Mouse (Mus musculus): Measurements from ENCODE around the gene Iqsec1. TPM values are rescaled to one million over a fixed set of nuclear protein-coding genes. Genes with fewer than 3 reads are reported as not detected.

Gene Iqsec1
- total and polyA plus RNA-seq, 3 experiments, result 2.0 to 48.2 (median 39.2) TPM

- no peaks in the 10 kb centered on the region for H3K36me3 ChIP-seq (replicated peaks)
- 0 out of 2 replicates have a peak, but pooled peaks cover 7% of the 10 kb centered on the region for H3K27me3 ChIP-seq (ENCODE audit: insufficient read depth, low read length)
- H3K4me1 ChIP-seq (ENCODE audit: insufficient read depth, low read depth, low read length), result no peaks in the 10 kb centered on the region
- no peaks in the 10 kb centered on the region for H3K9me3 ChIP-seq (replicated peaks)
- H3K4me3 ChIP-seq (ENCODE audit: low read depth, low read length), result no peak overlapping the region
- DNase-seq (ENCODE audit: low spot score) (no peak), ATAC-seq (ENCODE audit: extremely low read depth, insufficient number of reproducible peaks, low FRiP score, poor library complexity, severe bottlenecking) (no peak)
- no peak for TF ChIP-seq GATA2 (IDR thresholded peaks at IDR 0.05; ENCODE audit: borderline replicate concordance, low read depth, low read length)
These were observed 74.7 kb downstream of the Iqsec1 start for GRCm38 (mm10) chr6:90913771-90914170.

GRCm38 (mm10) chr6:90912768-90913167 is 75.7 kb downstream of the Iqsec1 start:
- ATAC-seq (ENCODE audit: extremely low read depth, insufficient number of reproducible peaks, low FRiP score, poor library complexity, severe bottlenecking) (no peak), DNase-seq (ENCODE audit: low spot score) (no peak)
- 0 out of 2 replicates have a peak, but pooled peaks cover 7% of the 10 kb centered on the region for H3K27me3 ChIP-seq (ENCODE audit: insufficient read depth, low read length)
- H3K4me3 ChIP-seq (ENCODE audit: low read depth, low read length), result no peak overlapping the region
- no peaks in the 10 kb centered on the region for H3K9me3 ChIP-seq (replicated peaks)
- no peaks in the 10 kb centered on the region for H3K36me3 ChIP-seq (replicated peaks)
- no peaks in the 10 kb centered on the region for H3K4me1 ChIP-seq (ENCODE audit: insufficient read depth, low read depth, low read length)
- TF ChIP-seq CTCF (IDR thresholded peaks at IDR 0.05; ENCODE audit: low read depth, low read length) (no peak), GATA1 (IDR thresholded peaks at IDR 0.05; ENCODE audit: borderline replicate concordance, low read length) (no peak), POLR2AphosphoS5 (IDR thresholded peaks at IDR 0.05; ENCODE audit: insufficient replicate concordance, low read depth, low read length) (no peak), TAL1 (conservative IDR thresholded peaks at IDR 0.05; ENCODE audit: low read depth, low read length) (no peak), GATA2 (IDR thresholded peaks at IDR 0.05; ENCODE audit: borderline replicate concordance, low read depth, low read length) (no peak)

GRCm38 (mm10) chr6:90904143-90904542 is 84.3 kb downstream of the Iqsec1 start:
- no peak for ATAC-seq (ENCODE audit: extremely low read depth, insufficient number of reproducible peaks, low FRiP score, poor library complexity, severe bottlenecking)
- DNase-seq (ENCODE audit: low spot score), result no peak
- no peak overlapping the region for H3K4me3 ChIP-seq (ENCODE audit: low read depth, low read length)
- no peaks in the 10 kb centered on the region for H3K36me3 ChIP-seq (replicated peaks)
- TF ChIP-seq GATA1 (IDR thresholded peaks at IDR 0.05; ENCODE audit: borderline replicate concordance, low read length), result no peak
- TF ChIP-seq POLR2AphosphoS5 (IDR thresholded peaks at IDR 0.05; ENCODE audit: insufficient replicate concordance, low read depth, low read length), result no peak
- TF ChIP-seq GATA2 (IDR thresholded peaks at IDR 0.05; ENCODE audit: borderline replicate concordance, low read depth, low read length), result no peak
- TF ChIP-seq TAL1 (conservative IDR thresholded peaks at IDR 0.05; ENCODE audit: low read depth, low read length), result no peak
- TF ChIP-seq CTCF (IDR thresholded peaks at IDR 0.05; ENCODE audit: low read depth, low read length), result no peak
- H3K4me1 ChIP-seq (ENCODE audit: insufficient read depth, low read depth, low read length), result no peaks in the 10 kb centered on the region
- H3K9me3 ChIP-seq (replicated peaks), result no peaks in the 10 kb centered on the region
- H3K27me3 ChIP-seq (ENCODE audit: insufficient read depth, low read length), result no peaks in the 10 kb centered on the region

GRCm38 (mm10) chr6:90900302-90900701 is 88.2 kb downstream of the Iqsec1 start:
- no peaks in the 10 kb centered on the region for H3K4me1 ChIP-seq (ENCODE audit: insufficient read depth, low read depth, low read length)
- TF ChIP-seq TAL1 (conservative IDR thresholded peaks at IDR 0.05; ENCODE audit: low read depth, low read length) (no peak), GATA1 (IDR thresholded peaks at IDR 0.05; ENCODE audit: borderline replicate concordance, low read length) (no peak), POLR2AphosphoS5 (IDR thresholded peaks at IDR 0.05; ENCODE audit: insufficient replicate concordance, low read depth, low read length) (no peak), CTCF (IDR thresholded peaks at IDR 0.05; ENCODE audit: low read depth, low read length) (no peak), GATA2 (IDR thresholded peaks at IDR 0.05; ENCODE audit: borderline replicate concordance, low read depth, low read length) (no peak)
- H3K27me3 ChIP-seq (ENCODE audit: insufficient read depth, low read length), result no peaks in the 10 kb centered on the region; the same call in 1 of the 2 replicates
- no peaks in the 10 kb centered on the region for H3K36me3 ChIP-seq (replicated peaks)
- ATAC-seq (ENCODE audit: extremely low read depth, insufficient number of reproducible peaks, low FRiP score, poor library complexity, severe bottlenecking) (no peak), DNase-seq (ENCODE audit: low spot score) (no peak)
- no peak overlapping the region for H3K4me3 ChIP-seq (ENCODE audit: low read depth, low read length)
- H3K9me3 ChIP-seq (replicated peaks), result no peaks in the 10 kb centered on the region

- Histone ChIP-seq H3K27me3 (ENCODE audit: insufficient read depth, low read length) (no peaks in the 10 kb centered on the region; the same call in 1 of the 2 replicates), H3K36me3 (replicated peaks) (no peaks in the 10 kb centered on the region), H3K9me3 (replicated peaks) (no peaks in the 10 kb centered on the region), H3K4me3 (ENCODE audit: low read depth, low read length) (no peak overlapping the region), H3K4me1 (ENCODE audit: insufficient read depth, low read depth, low read length) (no peaks in the 10 kb centered on the region)
- TF ChIP-seq GATA2 (IDR thresholded peaks at IDR 0.05; ENCODE audit: borderline replicate concordance, low read depth, low read length) (no peak), POLR2AphosphoS5 (IDR thresholded peaks at IDR 0.05; ENCODE audit: insufficient replicate concordance, low read depth, low read length) (no peak), TAL1 (conservative IDR thresholded peaks at IDR 0.05; ENCODE audit: low read depth, low read length) (no peak), GATA1 (IDR thresholded peaks at IDR 0.05; ENCODE audit: borderline replicate concordance, low read length) (no peak), CTCF (IDR thresholded peaks at IDR 0.05; ENCODE audit: low read depth, low read length) (no peak)
- ATAC-seq (ENCODE audit: extremely low read depth, insufficient number of reproducible peaks, low FRiP score, poor library complexity, severe bottlenecking) (no peak), DNase-seq (ENCODE audit: low spot score) (no peak)
These were observed 89.2 kb downstream of the Iqsec1 start for GRCm38 (mm10) chr6:90899266-90899665.

- no peaks in the 10 kb centered on the region for H3K4me1 ChIP-seq (ENCODE audit: insufficient read depth, low read depth, low read length)
- no peaks in the 10 kb centered on the region for H3K36me3 ChIP-seq (replicated peaks)
- TF ChIP-seq GATA2 (IDR thresholded peaks at IDR 0.05; ENCODE audit: borderline replicate concordance, low read depth, low read length) (no peak), CTCF (IDR thresholded peaks at IDR 0.05; ENCODE audit: low read depth, low read length) (no peak), TAL1 (conservative IDR thresholded peaks at IDR 0.05; ENCODE audit: low read depth, low read length) (no peak), POLR2AphosphoS5 (IDR thresholded peaks at IDR 0.05; ENCODE audit: insufficient replicate concordance, low read depth, low read length) (no peak), GATA1 (IDR thresholded peaks at IDR 0.05; ENCODE audit: borderline replicate concordance, low read length) (no peak)
- no peak for ATAC-seq (ENCODE audit: extremely low read depth, insufficient number of reproducible peaks, low FRiP score, poor library complexity, severe bottlenecking)
- no peaks in the 10 kb centered on the region for H3K9me3 ChIP-seq (replicated peaks)
- no peak for DNase-seq (ENCODE audit: low spot score)
- no peaks in the 10 kb centered on the region; the same call in 1 of the 2 replicates for H3K27me3 ChIP-seq (ENCODE audit: insufficient read depth, low read length)
- no peak overlapping the region for H3K4me3 ChIP-seq (ENCODE audit: low read depth, low read length)
These were observed 90.4 kb downstream of the Iqsec1 start for GRCm38 (mm10) chr6:90898107-90898506.
